Mouse (Mus musculus) telencephalon, adult 2 months (tissue): Measurements from ENCODE around the gene Gm3755.
"Not testable (repeated sequence)": the region's sequence is repeated elsewhere in the genome, so short reads cannot be mapped to it uniquely, and the experiment has no call there.

ENCODE experiments used
- DNase-seq: peaks from one replicate; pipeline ENCODE4 v3.0.0-alpha.2; 2011; ENCODE audit warnings: low read depth, low spot score

Gm3755 gene

GRCm38 (mm10) chr14:7450817-7451216 is at the start of gene Gm3755:
Gm3755 (minus strand) TSS chr14:7450917.
- DNase-seq = not testable (repeated sequence)

DNA sequence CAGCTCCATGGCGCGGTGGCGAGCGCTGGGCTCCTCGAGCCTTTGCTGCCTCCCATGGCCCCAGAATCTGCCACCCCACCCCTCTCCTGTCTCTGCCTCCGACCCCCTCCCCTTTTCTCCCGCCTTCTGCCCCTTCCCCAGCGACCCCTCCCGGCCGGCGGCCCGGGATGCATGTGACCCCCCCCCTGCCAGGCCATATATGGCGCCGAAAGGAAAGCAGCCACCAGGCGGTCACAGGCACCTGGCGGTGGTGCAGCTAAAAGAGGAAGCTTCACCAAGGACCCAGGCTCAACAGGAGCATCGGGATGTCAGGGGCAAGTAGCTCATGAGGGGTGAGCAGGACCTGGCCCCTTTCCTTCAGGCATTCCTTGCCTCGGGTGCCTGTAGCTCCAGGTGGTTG is 38.0 kb upstream of the Gm3755 start:
- not testable (repeated sequence) for DNase-seq

GRCm38 (mm10) chr14:7483662-7484061 is 32.9 kb upstream of the Gm3755 start, which contains the start of gene Gm3752:
Gm3752 (minus strand) TSS chr14:7483762.
- DNase-seq = not testable (repeated sequence)

GRCm38 (mm10) chr14:7422496-7422895 is 28.2 kb downstream of the Gm3755 start:
- DNase-seq = not testable (repeated sequence)
